Mouse (Mus musculus): Measurements from ENCODE around the gene Mrgbp. TPM values are rescaled to one million over a fixed set of nuclear protein-coding genes. Genes with fewer than 3 reads are reported as not detected.

Gene Mrgbp
- total RNA-seq (2021) = 10 to 100 TPM; 28.2 to 29.3 TPM
- long read RNA-seq, experiment 1, transcript Mrgbp-205 (4 exons, 1,825 nt) = minor isoform, 5 of 37 reads
- long read RNA-seq, experiment 1, transcript Mrgbp-201 (5 exons, 1,510 nt) = major isoform, 6 of 37 reads
- long read RNA-seq, experiment 1, partial matches to known transcripts = 1 of 37 reads
- long read RNA-seq, experiment 1, other reads (novel, unspliced or antisense) = 23 of 37 reads
- long read RNA-seq, experiment 2, transcript Mrgbp-201 (5 exons, 1,510 nt) = minor isoform, 8 of 39 reads
- long read RNA-seq, experiment 2, transcript Mrgbp-205 (4 exons, 1,825 nt) = major isoform, 16 of 39 reads
- long read RNA-seq, experiment 2, partial matches to known transcripts = 3 of 39 reads
- long read RNA-seq, experiment 2, other reads (novel, unspliced or antisense) = 11 of 39 reads

DNA sequence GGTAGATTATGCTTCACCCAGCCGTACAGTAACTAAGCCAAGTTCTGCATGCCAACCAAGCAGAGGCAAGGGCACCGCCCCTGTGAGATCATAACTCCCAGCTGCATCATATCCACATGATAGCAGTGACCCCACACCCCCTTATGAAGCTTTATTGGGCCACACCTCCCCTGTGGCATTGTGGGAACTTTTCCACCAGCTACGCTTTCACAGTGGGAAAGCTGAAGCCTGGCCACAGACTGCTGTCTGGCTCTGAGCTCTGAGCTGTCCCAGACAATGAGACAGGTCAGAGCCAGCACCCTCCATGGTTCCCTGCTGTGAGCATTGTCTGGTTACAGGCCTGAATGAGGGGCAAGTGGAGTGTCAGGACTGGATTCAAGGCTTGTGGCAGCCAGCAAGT is at the start of gene Mrgbp:
Mrgbp (plus strand) TSS at position 303 of the 400 bp plus-strand sequence.
- DNase-seq (ENCODE audit: low spot score in 2 of 2) = no peak

DNA sequence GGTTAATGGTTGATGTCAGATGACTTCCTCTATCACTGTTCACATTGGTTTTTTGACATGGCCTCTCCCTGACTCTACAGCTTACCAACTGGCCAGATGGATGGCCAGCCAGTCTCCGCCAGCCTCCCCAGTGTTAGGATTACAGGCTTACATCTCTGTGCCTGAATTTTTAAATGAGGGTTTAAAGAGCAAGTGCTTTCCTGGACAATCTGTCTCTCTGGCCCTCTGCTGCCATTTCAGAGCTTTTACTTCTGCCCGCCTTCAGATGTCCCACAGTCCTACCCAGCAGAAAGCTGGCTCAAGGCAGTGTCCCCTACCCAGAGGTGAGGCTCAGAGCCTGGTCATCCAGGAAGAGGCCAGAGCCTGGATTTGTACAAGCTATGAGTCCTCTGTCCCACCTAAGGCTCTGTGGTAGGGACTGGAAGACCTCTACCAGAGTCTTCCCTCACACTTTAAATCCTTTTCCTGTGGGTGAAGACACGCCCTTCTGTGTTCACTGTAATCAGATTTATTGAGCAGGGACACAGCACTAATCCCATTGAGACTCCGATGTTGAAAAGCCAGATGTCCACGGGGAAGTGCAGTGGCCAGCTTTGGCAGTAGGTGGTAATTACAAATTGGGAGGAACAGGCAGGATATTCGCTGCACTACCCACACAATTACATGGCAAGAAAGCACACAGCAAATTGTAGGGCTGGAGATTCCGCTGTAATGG is 49.3 kb upstream of the Mrgbp start:
- no peak for DNase-seq (ENCODE audit: low spot score in 2 of 2)

GRCm38 (mm10) chr2:180532386-180532995 is 48.6 kb upstream of the Mrgbp start:
- no peak for DNase-seq (ENCODE audit: low spot score in 2 of 2)

GRCm38 (mm10) chr2:180533237-180533636 is 47.9 kb upstream of the Mrgbp start:
- no peak for DNase-seq (ENCODE audit: low spot score in 2 of 2)

GRCm38 (mm10) chr2:180543675-180544074 is 37.4 kb upstream of the Mrgbp start:
- no peak for DNase-seq (ENCODE audit: low spot score in 2 of 2)

- no peak for DNase-seq (ENCODE audit: low spot score in 2 of 2)
Measured at GRCm38 (mm10) chr2:180545046-180545445, 36.1 kb upstream of the Mrgbp start.

DNA sequence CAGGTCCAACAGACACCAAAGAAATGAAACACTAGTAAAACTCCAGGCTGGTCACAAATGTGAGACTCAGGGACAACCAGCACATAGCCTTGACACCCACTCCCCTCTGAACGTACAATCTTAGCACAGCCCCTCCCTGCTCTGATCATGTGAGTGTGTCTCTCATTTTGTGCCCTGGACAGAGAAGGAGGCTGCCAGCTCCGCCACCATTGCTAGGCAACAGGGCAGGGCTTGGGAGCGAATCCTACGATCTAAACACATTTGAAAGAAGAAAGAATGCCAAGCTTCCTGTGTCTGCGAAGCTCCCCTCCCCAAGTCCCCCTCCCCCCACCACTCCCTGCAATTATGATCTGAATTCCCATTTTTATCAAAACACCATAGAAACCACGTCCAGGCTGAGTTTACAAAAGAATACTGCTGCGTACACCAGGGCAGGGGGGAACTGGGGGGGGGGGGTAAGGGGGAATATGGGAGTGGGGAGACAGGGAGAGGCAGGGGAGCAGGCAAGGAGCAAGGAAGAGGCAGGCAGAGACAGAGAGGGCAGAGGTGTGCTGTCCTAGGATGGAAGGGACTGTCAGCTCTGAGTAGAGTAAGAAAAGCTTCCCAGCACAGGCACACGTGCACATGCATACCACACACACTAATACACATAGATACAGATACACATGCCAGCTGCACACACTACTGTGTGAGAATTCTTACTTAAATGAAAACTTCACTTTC is 33.6 kb upstream of the Mrgbp start:
- no peak for DNase-seq (ENCODE audit: low spot score in 2 of 2)

DNA sequence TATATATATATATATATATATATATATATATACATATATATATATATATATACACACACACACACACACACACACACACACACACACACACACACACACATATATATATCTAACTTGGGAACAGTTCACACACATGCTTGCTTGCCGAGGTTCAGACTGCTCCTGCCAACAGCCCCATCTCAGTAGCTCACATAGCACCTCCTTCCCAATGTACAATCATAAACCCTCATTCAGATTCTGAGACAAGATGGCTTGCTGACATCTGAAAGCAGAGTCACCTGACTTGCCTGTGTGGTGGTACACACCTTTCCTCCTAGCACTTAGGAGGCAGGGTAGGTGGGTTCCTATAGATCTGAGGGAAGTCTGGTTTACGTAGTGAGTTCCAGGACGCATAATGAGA is 28.8 kb upstream of the Mrgbp start:
- DNase-seq (ENCODE audit: low spot score in 2 of 2) = no peak

- DNase-seq (ENCODE audit: low spot score in 2 of 2) = no peak
Measured at GRCm38 (mm10) chr2:180555219-180555618, 25.9 kb upstream of the Mrgbp start.

GRCm38 (mm10) chr2:180556470-180556869 is 24.6 kb upstream of the Mrgbp start:
- no peak for DNase-seq (ENCODE audit: low spot score in 2 of 2)

GRCm38 (mm10) chr2:180560245-180560644 is 20.9 kb upstream of the Mrgbp start:
- no peak for DNase-seq (ENCODE audit: low spot score in 2 of 2)

DNA sequence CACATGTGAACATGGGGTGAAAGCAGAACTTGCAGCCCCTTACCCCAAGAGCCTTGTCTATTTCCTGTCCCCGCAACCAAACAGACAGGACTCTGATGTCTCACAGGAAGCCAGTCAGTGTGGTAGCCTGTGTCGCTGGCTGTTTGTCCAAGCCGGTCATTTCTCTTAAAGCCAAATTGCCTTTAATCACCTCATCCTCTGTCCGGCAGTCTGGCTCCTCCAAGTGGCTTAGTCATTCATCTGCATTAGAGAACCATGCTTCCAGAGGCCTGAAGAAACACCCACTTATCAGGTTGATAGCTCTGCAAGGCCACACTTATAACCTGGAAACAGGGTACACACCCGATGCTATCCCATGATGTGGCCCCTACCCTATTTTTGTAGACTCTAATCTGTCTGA is 19.0 kb upstream of the Mrgbp start:
- DNase-seq (ENCODE audit: low spot score in 2 of 2) = no peak

- DNase-seq (ENCODE audit: low spot score in 2 of 2) = no peak
Measured at GRCm38 (mm10) chr2:180563296-180563695, 17.8 kb upstream of the Mrgbp start.

DNA sequence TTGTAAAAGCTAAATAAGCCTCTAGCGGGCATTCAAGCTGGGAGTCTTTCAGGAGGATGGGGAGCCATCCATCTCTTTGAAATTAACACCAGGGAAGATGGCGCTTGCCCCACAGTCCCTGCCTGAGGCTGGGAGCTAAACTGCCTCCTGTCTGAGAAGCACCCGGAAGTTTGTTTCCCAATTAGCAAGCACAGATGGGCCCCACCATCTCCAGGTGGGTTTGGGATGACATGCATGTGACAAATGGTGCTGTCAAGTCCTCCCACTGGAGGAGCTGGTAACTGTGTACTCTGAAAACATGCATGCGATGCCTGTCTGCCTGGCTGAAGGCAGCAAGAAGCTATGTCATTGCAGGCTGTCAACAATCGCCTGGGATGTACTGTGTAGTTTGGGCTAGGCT is 17.3 kb upstream of the Mrgbp start:
- DNase-seq (ENCODE audit: low spot score in 2 of 2) = no peak

- DNase-seq (ENCODE audit: low spot score in 2 of 2) = no peak
Measured at GRCm38 (mm10) chr2:180566240-180566913, 14.7 kb upstream of the Mrgbp start.

DNA sequence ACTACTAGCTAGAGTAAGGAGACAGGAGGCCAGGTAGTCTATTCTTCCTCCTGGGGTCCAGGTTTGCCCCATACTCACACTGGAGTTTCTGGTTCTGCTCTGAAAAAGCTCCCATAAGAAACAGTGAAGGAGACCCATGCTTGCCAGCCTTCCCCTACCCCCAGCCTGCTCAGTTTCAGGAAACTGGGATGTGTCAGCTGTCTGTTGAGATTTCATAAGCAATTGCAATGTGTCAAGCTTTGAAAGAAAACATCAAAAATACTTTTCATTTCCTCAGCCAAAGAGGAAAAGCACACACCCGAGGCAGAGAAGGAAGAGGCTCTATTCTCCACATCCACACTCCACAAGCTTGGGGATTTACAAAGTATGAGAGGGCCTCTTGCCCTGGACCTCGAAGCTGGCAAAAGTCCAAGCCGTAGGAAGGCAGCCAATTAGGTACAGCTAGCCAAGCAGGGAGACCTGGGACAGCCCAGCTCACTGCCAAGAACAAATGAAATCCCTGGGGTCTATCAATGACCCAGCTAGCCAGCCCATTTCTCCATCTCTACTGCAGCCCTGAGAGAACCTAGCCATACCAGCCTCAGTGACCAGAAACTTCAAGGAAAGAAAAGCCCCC is 12.0 kb upstream of the Mrgbp start:
- DNase-seq (ENCODE audit: low spot score in 2 of 2) = no peak

DNA sequence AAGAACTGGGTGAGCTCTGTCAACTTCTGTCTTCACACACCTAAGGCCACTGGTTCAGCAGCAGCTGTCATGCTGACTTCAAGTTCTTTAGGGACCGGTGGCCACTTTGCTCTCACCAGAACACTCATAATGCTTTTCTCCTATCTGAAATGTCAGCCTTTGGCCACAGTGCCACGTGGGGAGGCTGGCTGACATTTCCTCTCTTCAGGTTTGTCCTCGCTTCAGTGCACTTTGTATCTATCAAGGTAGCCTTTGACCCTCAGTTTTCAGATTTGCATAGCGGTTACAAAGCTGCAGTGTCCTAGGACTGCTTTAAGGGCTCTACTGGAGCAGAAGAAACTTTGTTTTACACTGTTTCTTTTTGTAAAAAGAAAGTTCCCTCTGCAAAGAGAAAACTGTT is 4.6 kb upstream of the Mrgbp start:
- DNase-seq (ENCODE audit: low spot score in 2 of 2) = no peak

GRCm38 (mm10) chr2:180578686-180579085 is 2.4 kb upstream of the Mrgbp start:
- no peak for DNase-seq (ENCODE audit: low spot score in 2 of 2)

DNA sequence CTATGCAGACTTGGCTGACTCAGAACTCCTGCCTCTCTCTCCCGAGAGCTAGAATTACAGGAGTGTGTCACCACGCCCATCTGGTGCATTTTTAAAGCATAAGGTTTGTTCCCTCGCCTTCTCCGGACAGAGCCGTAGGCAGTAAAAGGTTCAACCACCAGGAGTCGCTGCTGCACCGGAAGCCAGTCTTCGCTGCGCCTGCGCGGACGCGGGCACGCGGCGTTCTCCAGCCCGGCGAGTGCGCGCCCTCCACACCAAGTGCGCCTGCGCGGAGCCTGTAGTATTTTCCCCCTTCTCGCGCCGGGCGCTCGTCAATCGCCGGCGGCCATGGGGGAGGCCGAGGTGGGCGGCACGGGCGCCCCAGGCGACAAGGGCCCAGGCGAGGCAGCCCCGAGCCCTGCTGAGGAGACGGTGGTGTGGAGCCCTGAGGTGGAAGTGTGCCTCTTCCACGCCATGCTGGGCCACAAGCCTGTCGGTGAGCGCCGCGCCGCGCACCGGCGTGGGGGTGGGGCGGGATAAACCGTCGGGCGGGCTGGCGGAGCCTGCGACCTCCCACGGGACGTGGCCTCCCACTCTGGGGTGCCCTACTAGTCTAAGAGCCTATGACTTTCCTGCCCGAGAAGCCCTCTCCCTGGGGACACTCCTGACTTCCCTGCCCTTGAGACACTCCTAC is 1.5 kb downstream of the Mrgbp start:
- DNase-seq (ENCODE audit: low spot score in 2 of 2) = peak; percentile 97 to 98

DNA sequence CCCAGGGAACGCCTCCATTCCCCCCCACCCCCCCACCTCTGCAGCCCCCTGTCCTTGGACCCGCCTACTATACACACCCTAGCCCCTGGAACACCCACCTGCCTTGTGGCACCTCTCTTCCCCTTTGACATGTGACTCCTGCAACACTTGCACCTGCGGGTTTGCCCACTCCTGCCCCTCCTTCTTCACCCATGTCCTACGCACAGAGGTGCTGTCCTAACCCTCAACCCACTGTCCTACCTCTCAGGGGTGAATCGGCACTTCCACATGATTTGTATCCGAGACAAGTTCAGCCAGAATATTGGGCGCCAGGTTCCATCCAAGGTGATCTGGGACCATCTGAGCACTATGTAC is 2.0 kb downstream of the Mrgbp start:
- no peak for DNase-seq (ENCODE audit: low spot score in 2 of 2)
